Mouse (Mus musculus) embryonic facial prominence, embryonic 11.5 days (tissue): Measurements from ENCODE around the gene Ube2l6. TPM values are rescaled to one million over a fixed set of nuclear protein-coding genes. Genes with fewer than 3 reads are reported as not detected.

Experiments
- ATAC-seq: fragments of 200-750 bp; cut with Nextera tagmentation; replicated peaks from 2 replicates; pipeline ENCODE4 v1.8.0; 2017; ENCODE audit warnings: low read depth; ENCODE audit not compliant: insufficient number of reproducible peaks, low FRiP score, low TSS enrichment
- DNase-seq: peaks from one replicate; pipeline ENCODE4 v3.0.0-alpha.2; 2015; ENCODE audit warnings: low spot score
- H3K27ac ChIP-seq: fragments of 300-500 bp; sonication (generic); replicated peaks from 2 replicates; pipeline ENCODE4 v1.5.1; 2014; ENCODE audit warnings: mild to moderate bottlenecking, low read depth, low read length, control low read depth
- H3K27me3 ChIP-seq: fragments of 300-500 bp; sonication (generic); 2 replicates; pipeline ENCODE4 v1.6.1; 2014; ENCODE audit warnings: mild to moderate bottlenecking, low read length, moderate library complexity, mixed read lengths; ENCODE audit not compliant: control insufficient read depth, insufficient read depth
- H3K36me3 ChIP-seq: fragments of 300-500 bp; sonication (generic); replicated peaks from 2 replicates; pipeline ENCODE4 v1.6.1; 2014; ENCODE audit warnings: low read depth, mild to moderate bottlenecking, low read length, moderate library complexity, mixed read lengths; ENCODE audit not compliant: control insufficient read depth, insufficient read depth
- H3K4me1 ChIP-seq: fragments of 300-500 bp; sonication (generic); 2 replicates; pipeline ENCODE4 v1.6.1; 2014; ENCODE audit warnings: low read length, mixed read lengths; ENCODE audit not compliant: control insufficient read depth, insufficient read depth
- H3K4me2 ChIP-seq: fragments of 300-500 bp; sonication (generic); 2 replicates; pipeline ENCODE4 v1.6.1; 2014; ENCODE audit warnings: low read depth, mild to moderate bottlenecking, control low read depth, low read length, moderate library complexity
- H3K4me3 ChIP-seq: fragments of 300-500 bp; sonication (generic); 2 replicates; pipeline ENCODE4 v1.5.1; 2014; ENCODE audit warnings: low read depth, low read length, control low read depth
- H3K9ac ChIP-seq: fragments of 300-500 bp; sonication (generic); replicated peaks from 2 replicates; pipeline ENCODE4 v1.6.1; 2014; ENCODE audit warnings: mild to moderate bottlenecking, control low read depth, low read length
- H3K9me3 ChIP-seq: fragments of 300-500 bp; sonication (generic); replicated peaks from 2 replicates; pipeline ENCODE4 v1.6.1; 2016; ENCODE audit warnings: mild to moderate bottlenecking, low read length, inconsistent platforms, mixed read lengths; ENCODE audit not compliant: control insufficient read depth
- WGBS: fragments of 180-500 bp; shearing (Covaris S2); extraction: QIAGEN DNeasy Blood & Tissue Kit; methylation state at CpG from one replicate; pipeline ENCODE4 v1.1.7; 2014; 5-methylcytosine and 5-hydroxymethylcytosine counted together
- polyA plus RNA-seq: library from polyadenylated mRNA; unstranded; fragments of >200 nt; fragmentation: Nextera tagmentation; extraction: Ambion mirVana; gene quantifications from 2 replicates; pipeline ENCODE4 v1.2.1, GENCODE M21; 2014

Ube2l6 gene
- polyA plus RNA-seq, 1 experiment from 2014 or later = 30.6 TPM

- ATAC-seq = no peak
- 42% methylated on average over 4 of the region's 4 CpGs for WGBS
- Histone ChIP-seq H3K4me2 (no peak overlapping the region), H3K27me3 (no peaks in the 10 kb centered on the region), H3K4me1 (no peaks in the 10 kb centered on the region), H3K9ac (no peak overlapping the region), H3K27ac (no peak overlapping the region), H3K4me3 (no peak overlapping the region), H3K9me3 (no peaks in the 10 kb centered on the region), H3K36me3 (no peaks in the 10 kb centered on the region)
- no peak for DNase-seq
Measured at GRCm38 (mm10) chr2:84762295-84762694, 36.3 kb upstream of the Ube2l6 start.

- Histone ChIP-seq H3K4me3 (no peak overlapping the region), H3K36me3 (no peaks in the 10 kb centered on the region), H3K27ac (no peak overlapping the region), H3K4me1 (no peaks in the 10 kb centered on the region), H3K9ac (no peak overlapping the region), H3K27me3 (no peaks in the 10 kb centered on the region), H3K4me2 (no peak overlapping the region), H3K9me3 (no peaks in the 10 kb centered on the region)
- ATAC-seq = no peak
- WGBS = 80% methylated on average over 1 of the region's 1 CpGs
- no peak for DNase-seq
Measured at GRCm38 (mm10) chr2:84762818-84763217, 35.8 kb upstream of the Ube2l6 start.

- WGBS = 81% methylated on average over 6 of the region's 6 CpGs
- no peak overlapping the region for H3K27ac ChIP-seq
Measured at GRCm38 (mm10) chr2:84770501-84770900, 28.1 kb upstream of the Ube2l6 start.

GRCm38 (mm10) chr2:84772454-84772853 is 26.2 kb upstream of the Ube2l6 start:
- ATAC-seq (no peak), DNase-seq (no peak)
- Histone ChIP-seq H3K27ac (no peak overlapping the region), H3K4me2 (no peak overlapping the region), H3K36me3 (no peaks in the 10 kb centered on the region), H3K9ac (no peak overlapping the region), H3K27me3 (no peaks in the 10 kb centered on the region), H3K9me3 (no peaks in the 10 kb centered on the region), H3K4me3 (no peak overlapping the region), H3K4me1 (peaks cover 3% of the 10 kb centered on the region; the same call in 1 of the 2 replicates)
- 78% methylated on average over 4 of the region's 4 CpGs for WGBS

More at GRCm38 (mm10) chr2:84770501-84770900, 28.1 kb upstream of the Ube2l6 start:
- Histone ChIP-seq H3K9me3 (no peaks in the 10 kb centered on the region), H3K9ac (no peak overlapping the region), H3K4me1 (peaks cover 3% of the 10 kb centered on the region; the same call in 1 of the 2 replicates), H3K36me3 (no peaks in the 10 kb centered on the region), H3K4me3 (no peak overlapping the region), H3K4me2 (no peak overlapping the region), H3K27me3 (no peaks in the 10 kb centered on the region)
- ATAC-seq (no peak), DNase-seq (no peak)

GRCm38 (mm10) chr2:84773195-84773594 is 25.4 kb upstream of the Ube2l6 start:
- Histone ChIP-seq H3K36me3 (no peaks in the 10 kb centered on the region), H3K4me3 (no peak overlapping the region), H3K9ac (no peak overlapping the region), H3K9me3 (no peaks in the 10 kb centered on the region), H3K27ac (no peak overlapping the region), H3K4me2 (no peak overlapping the region), H3K4me1 (peaks cover 3% of the 10 kb centered on the region; the same call in 1 of the 2 replicates), H3K27me3 (no peaks in the 10 kb centered on the region)
- ATAC-seq (no peak), DNase-seq (no peak)
- WGBS = 91% methylated on average over 5 of the region's 5 CpGs

- peaks cover 3% of the 10 kb centered on the region; the same call in 1 of the 2 replicates for H3K4me1 ChIP-seq
- WGBS = 0% methylated on average over 14 of the region's 15 CpGs
- H3K4me2 ChIP-seq = peak overlapping the region; percentile 46
- peak overlapping the region; percentile 16 for H3K4me3 ChIP-seq
- peak; percentile 95 for ATAC-seq
- no peaks in the 10 kb centered on the region for H3K27me3 ChIP-seq
- peak; percentile 79 for DNase-seq
- peak overlapping the region; percentile 24; the same call in 1 of the 2 replicates for H3K27ac ChIP-seq
- H3K36me3 ChIP-seq = no peaks in the 10 kb centered on the region
- H3K9ac ChIP-seq = peak overlapping the region; percentile 58
- no peaks in the 10 kb centered on the region for H3K9me3 ChIP-seq
Measured at GRCm38 (mm10) chr2:84774751-84775150, 23.9 kb upstream of the Ube2l6 start.

- 63% methylated on average over 9 of the region's 9 CpGs for WGBS
- ATAC-seq (no peak), DNase-seq (no peak)
Measured at GRCm38 (mm10) chr2:84775241-84775640, 23.4 kb upstream of the Ube2l6 start, which contains the start of gene Serping1. TSS of gene Serping1 (minus strand) at chr2:84775444.

GRCm38 (mm10) chr2:84775665-84776064 is 23.0 kb upstream of the Ube2l6 start:
- DNase-seq (no peak), ATAC-seq (no peak)
- no peaks in the 10 kb centered on the region for H3K36me3 ChIP-seq
- H3K4me3 ChIP-seq = no peak overlapping the region
- H3K9ac ChIP-seq = no peak overlapping the region
- H3K27me3 ChIP-seq = no peaks in the 10 kb centered on the region
- H3K4me2 ChIP-seq = no peak overlapping the region
- peaks cover 3% of the 10 kb centered on the region; the same call in 1 of the 2 replicates for H3K4me1 ChIP-seq
- H3K9me3 ChIP-seq = no peaks in the 10 kb centered on the region
- WGBS = 92% methylated on average over 6 of the region's 6 CpGs
- no peak overlapping the region for H3K27ac ChIP-seq

More at GRCm38 (mm10) chr2:84775241-84775640, 23.4 kb upstream of the Ube2l6 start, which contains the start of gene Serping1:
- H3K4me2 ChIP-seq = peak within 1 kb of the TSS; percentile 46
- no peaks in the 10 kb centered on the region for H3K9me3 ChIP-seq
- peak within 1 kb of the TSS; percentile 16 for H3K4me3 ChIP-seq
- peak within 1 kb of the TSS; percentile 24; the same call in 1 of the 2 replicates for H3K27ac ChIP-seq
- peaks cover 3% of the 10 kb centered on the region; the same call in 1 of the 2 replicates for H3K4me1 ChIP-seq
- no peaks in the 10 kb centered on the region for H3K27me3 ChIP-seq
- peak within 1 kb of the TSS; percentile 58 for H3K9ac ChIP-seq
- no peaks in the 10 kb centered on the region for H3K36me3 ChIP-seq
